Comparison of ENCODE assay signal across 8 mouse cellular contexts in the genomic region with DNA sequence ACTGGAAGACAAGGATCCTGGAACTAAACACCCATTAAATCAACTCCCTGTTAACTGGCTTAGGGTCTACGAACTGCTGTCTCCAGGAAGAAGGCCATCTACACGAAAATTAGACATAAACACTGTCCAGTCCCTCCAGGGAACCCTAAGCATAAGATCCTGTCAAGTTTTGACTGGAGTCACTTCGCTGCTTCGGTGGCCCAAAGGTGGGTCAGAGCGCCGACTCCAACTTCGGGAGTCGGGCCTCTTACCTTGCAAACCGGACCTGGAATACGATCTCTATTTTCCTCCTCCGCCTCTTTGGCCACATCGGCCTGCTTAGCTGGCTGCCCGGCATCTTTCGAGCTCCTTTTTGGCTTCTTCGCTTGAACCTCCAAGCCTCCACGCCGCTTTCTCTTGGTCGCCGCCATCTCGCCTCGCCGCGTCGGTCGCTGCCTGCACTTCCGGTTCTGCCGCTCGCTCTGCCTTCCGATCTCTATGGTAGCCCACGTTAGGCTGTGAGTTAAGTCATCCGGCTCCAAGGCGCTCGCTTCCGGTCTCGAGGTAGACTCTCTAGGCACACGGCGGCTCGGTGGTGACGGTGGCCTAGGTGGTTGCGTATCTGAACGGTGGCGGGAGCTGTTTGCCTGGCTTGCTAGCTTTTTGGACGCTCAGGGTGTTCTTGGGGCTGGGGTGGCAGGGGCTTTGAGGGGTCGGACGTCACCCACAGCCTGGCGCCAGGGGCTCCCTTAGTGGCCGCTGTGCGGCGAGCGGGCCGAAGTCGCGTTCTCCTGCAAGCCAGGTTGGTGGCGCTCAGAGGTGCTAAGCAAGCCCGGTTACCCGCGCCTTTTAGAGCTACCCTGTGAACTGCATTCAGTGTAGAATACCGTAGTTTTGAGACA. TPM values are rescaled to one million over a fixed set of nuclear protein-coding genes. Genes with fewer than 3 reads are reported as not detected.
A peak's percentile ranks its signal among the peaks of the same experiment; 100 is the strongest.
DNase-seq lines count a peak whose midpoint lies in the region; ATAC-seq and TF ChIP-seq lines count a peak whose summit lies in the region.

A gene (minus strand): TSS at position 464 of the 881 bp plus-strand sequence.
A gene (plus strand): TSS at position 535 of the 881 bp plus-strand sequence.

- peak within 1 kb of the TSS; percentile 92 for H3K9ac ChIP-seq in ES-E14 (ENCODE audit: insufficient read depth, low read depth, low read length, poor library complexity, severe bottlenecking)
- peak within 1 kb of the TSS; percentile 82 for H3K9ac ChIP-seq in forebrain, embryonic 15.5 days (replicated peaks)

- in situ Hi-C loops in ES-E14 (cut with MboI; ENCODE audit: low sequenced_read_pairs in 2 of 2, unreplicated experiment in 2 of 2) = loop anchor here in 1 of 2 experiments (25.0 kb wide), 1 partner anchor 902 kb away; a partner anchor contains a TSS

- peak; percentile 94 for DNase-seq in ES-E14 (ENCODE audit: low read depth, low spot score)
- DNase-seq in cerebellum, adult 11-12 months = peak; percentile 93
- DNase-seq in heart, postnatal 25 days (ENCODE audit: low spot score) = peak; percentile 85
- peak; percentile 92 to 98 for DNase-seq in layer of hippocampus, adult 18-20 months (ENCODE audit: low spot score in 2 of 2)
- peak; percentile 90 for DNase-seq in lung, adult 2 months
- DNase-seq in thymus, adult 18-20 months = peak; percentile 84 to 92

- ATAC-seq in forebrain, embryonic 15.5 days (replicated peaks) = peak; percentile 100
- peak; percentile 100 for ATAC-seq in neutrophil, adult 5-6 weeks (ENCODE audit: extremely low read depth, insufficient number of reproducible peaks, low FRiP score, poor library complexity, severe bottlenecking)

- TF ChIP-seq POLR2A in lung, adult 2 months (IDR thresholded peaks at IDR 0.05; ENCODE audit: borderline replicate concordance, extremely low read depth, low read depth, low read length) = peak; percentile 89

- peak within 1 kb of the TSS; percentile 90 to 96 for H3K4me3 ChIP-seq in ES-E14 (ENCODE audit: insufficient read depth in 1 of 2, low read depth in 1 of 2, low read length in 2 of 2, poor library complexity in 1 of 2, severe bottlenecking in 1 of 2)
- peak within 1 kb of the TSS; percentile 65 for H3K4me3 ChIP-seq in forebrain, embryonic 15.5 days
- peak within 1 kb of the TSS; percentile 76 for H3K4me3 ChIP-seq in lung, adult 2 months (replicated peaks; ENCODE audit: extremely low read depth, low read depth, low read length)

- H3K36me3 ChIP-seq in ES-E14 (ENCODE audit: control insufficient read depth, insufficient read depth, low read length, poor library complexity, severe bottlenecking) = peaks cover 30% of the 10 kb centered on the region
- H3K36me3 ChIP-seq in forebrain, embryonic 15.5 days = peaks cover 23% of the 10 kb centered on the region

- H3K4me1 ChIP-seq in ES-E14 (ENCODE audit: control insufficient read depth in 2 of 2, insufficient read depth in 2 of 2, low read length in 2 of 2, poor library complexity in 1 of 2) = peaks cover 0 to 4% of the 10 kb centered on the region in 2 experiments; a peak in 1 of 4 replicates
- H3K4me1 ChIP-seq in forebrain, embryonic 15.5 days = peaks cover 29% of the 10 kb centered on the region
- peaks cover 3% of the 10 kb centered on the region; the same call in 1 of the 2 replicates for H3K4me1 ChIP-seq in lung, adult 2 months (ENCODE audit: control insufficient read depth, insufficient read depth, low read length)

- no peaks in the 10 kb centered on the region for H3K27me3 ChIP-seq in forebrain, embryonic 15.5 days

- peak within 1 kb of the TSS; percentile 85 for H3K4me2 ChIP-seq in forebrain, embryonic 15.5 days (replicated peaks)

- intact Hi-C loops in heart, postnatal 25 days (cut with DNase I) = loop anchor here (2.0 to 10.0 kb wide), 2 partner anchors 15 to 499 kb away; a partner anchor contains a TSS

- under 1% methylated on average over 58 of the region's 58 CpGs for WGBS in forebrain, embryonic 15.5 days
- WGBS in lung, adult 2 months = under 1% methylated on average over 58 of the region's 58 CpGs

- TF ChIP-seq CTCF in lung, adult 2 months (IDR thresholded peaks at IDR 0.05; ENCODE audit: insufficient read depth, low read length) = no peak

- peak within 1 kb of the TSS; percentile 74 for H3K27ac ChIP-seq in ES-E14 (ENCODE audit: insufficient read depth, low read depth, low read length, poor library complexity, severe bottlenecking)
- peak within 1 kb of the TSS; percentile 83 for H3K27ac ChIP-seq in forebrain, embryonic 15.5 days (replicated peaks)

- no peaks in the 10 kb centered on the region for H3K9me3 ChIP-seq in ES-E14 (ENCODE audit: control insufficient read depth, insufficient read depth, low read depth, low read length)
- no peaks in the 10 kb centered on the region for H3K9me3 ChIP-seq in forebrain, embryonic 15.5 days

TF ChIP-seq in ES-E14, 5 proteins besides CTCF, POLR2A, EP300 and RAD21:
- TF ChIP-seq HCFC1 (IDR thresholded peaks at IDR 0.05; ENCODE audit: borderline replicate concordance, insufficient read depth, low read length) = peak; percentile 76; the same call in 1 of the 2 replicates
- TF ChIP-seq CHD2 (IDR thresholded peaks at IDR 0.05; ENCODE audit: low read depth, low read length) = no peak

RNA-seq across cellular contexts. Expression of the first gene that starts in this region (rescaled TPM):
- total RNA-seq in ES-E14 (2012; rRNA removed) = 35.7 and 54.7 TPM in 2 replicates
- 78.5 and 79.3 TPM in 2 replicates for polyA plus RNA-seq in forebrain, embryonic 15.5 days (2015; fragmentation: Nextera tagmentation; extraction: Ambion mirVana)
- 10 to 100 TPM; 18.4 to 22.5 TPM for total RNA-seq in heart, postnatal 25 days (2021)
- 10 to 100 TPM; 18.1 to 26.6 TPM for total RNA-seq in layer of hippocampus, adult 18-20 months (2021)
- 0.87 and 1.5 TPM in 2 replicates for polyA plus RNA-seq in lung, adult 2 months (2012; rRNA removed)
- total RNA-seq in neutrophil, adult 5-6 weeks (2017) = 16.2 and 19.4 TPM in 2 replicates

RNA-seq across cellular contexts. Expression of the second gene that starts in this region (rescaled TPM):
- total RNA-seq in ES-E14 (2012; rRNA removed) = 29.0 and 36.6 TPM in 2 replicates
- 30.0 and 35.5 TPM in 2 replicates for polyA plus RNA-seq in forebrain, embryonic 15.5 days (2015; fragmentation: Nextera tagmentation; extraction: Ambion mirVana)
- 1 to 10 TPM; 6.7 to 8.2 TPM for total RNA-seq in heart, postnatal 25 days (2021)
- total RNA-seq in layer of hippocampus, adult 18-20 months (2021) = 10 to 100 TPM; 12.5 to 14.5 TPM
- 6.8 and 8.3 TPM in 2 replicates for polyA plus RNA-seq in lung, adult 2 months (2012; rRNA removed)
- 8.7 and 15.2 TPM in 2 replicates for total RNA-seq in neutrophil, adult 5-6 weeks (2017)

Comparison
In these comparisons a context has a peak if more than half of its experiments do, and no peak if none do; other contexts are left out.
1. Peak in every context shown above with its lines: DNase-seq, ATAC-seq, H3K4me3 ChIP-seq and H3K27ac ChIP-seq.
2. RNA of the first gene that starts in this region (polyA plus RNA-seq): 78.5 to 79.3 TPM in forebrain, embryonic 15.5 days; 0.87 to 1.5 TPM in lung, adult 2 months; every median in the first group is over 10 times any median in the second.